Mouse (Mus musculus) brain, embryonic 14.5 days (tissue): ENCODE data around the gene Tor1a.

Source experiments
- CTCF ChIP-seq: fragments of 200-500 bp; IDR thresholded peaks from 2 replicates; pipeline ENCODE4 v1.5.1; 2012; ENCODE audit warnings: inconsistent platforms, mild to moderate bottlenecking, moderate library complexity, borderline replicate concordance; ENCODE audit not compliant: insufficient read depth, insufficient read length; ENCODE audit errors: extremely low read depth
- POLR2A ChIP-seq: fragments of 200-500 bp; IDR thresholded peaks from 2 replicates; pipeline ENCODE4 v1.6.1; 2012; ENCODE audit warnings: mild to moderate bottlenecking, inconsistent platforms, borderline replicate concordance; ENCODE audit not compliant: poor library complexity, insufficient read depth, insufficient read length, severe bottlenecking; ENCODE audit errors: extremely low read depth

- TF ChIP-seq CTCF (no peak), POLR2A (no peak)
Observed at GRCm38 (mm10) chr2:30952457-30952823, 15.3 kb downstream of the Tor1a start.
